Mouse (Mus musculus) neural tube, embryonic 14.5 days (tissue): ENCODE measurements around the gene Nol4l. TPM values are rescaled to one million over a fixed set of nuclear protein-coding genes. Genes with fewer than 3 reads are reported as not detected.

Source experiments
- ATAC-seq: fragments of 200-750 bp; cut with Nextera tagmentation; 2 replicates; pipeline ENCODE4 v1.8.0; 2017; ENCODE audit warnings: low read depth, mild to moderate bottlenecking, moderate TSS enrichment, moderate library complexity
- H3K27ac ChIP-seq: fragments of 300-500 bp; sonication (generic); 2 replicates; pipeline ENCODE4 v1.5.1; 2014; ENCODE audit warnings: low read depth, mild to moderate bottlenecking, control low read depth, low read length, moderate library complexity, mixed read lengths
- H3K27me3 ChIP-seq: fragments of 300-500 bp; sonication (generic); 2 replicates; pipeline ENCODE4 v1.6.1; 2014; ENCODE audit warnings: low read length; ENCODE audit not compliant: control insufficient read depth, insufficient read depth
- H3K36me3 ChIP-seq: fragments of 300-500 bp; sonication (generic); 2 replicates; pipeline ENCODE4 v1.6.1; 2014; ENCODE audit warnings: low read length, mixed read lengths; ENCODE audit not compliant: control insufficient read depth, insufficient read depth
- H3K4me1 ChIP-seq: fragments of 300-500 bp; sonication (generic); 2 replicates; pipeline ENCODE4 v1.6.1; 2014; ENCODE audit warnings: low read length; ENCODE audit not compliant: control insufficient read depth, insufficient read depth
- H3K4me2 ChIP-seq: fragments of 300-500 bp; sonication (generic); 2 replicates; pipeline ENCODE4 v1.6.1; 2014; ENCODE audit warnings: mild to moderate bottlenecking, low read depth, low read length, control low read depth
- H3K4me3 ChIP-seq: fragments of 300-500 bp; sonication (generic); 2 replicates; pipeline ENCODE4 v1.5.1; 2014; ENCODE audit warnings: low read depth, low read length, control low read depth, mixed read lengths
- H3K9ac ChIP-seq: fragments of 300-500 bp; sonication (generic); replicated peaks from 2 replicates; pipeline ENCODE4 v1.6.1; 2014; ENCODE audit warnings: low read depth, mild to moderate bottlenecking, control low read depth, low read length, mixed read lengths
- H3K9me3 ChIP-seq: fragments of 300-500 bp; sonication (generic); 2 replicates; pipeline ENCODE4 v1.6.1; 2016; ENCODE audit warnings: low read length; ENCODE audit not compliant: control insufficient read depth
- whole genome bisulfite sequencing: fragments of 180-500 bp; shearing (Covaris S2); extraction: QIAGEN DNeasy Blood & Tissue Kit; methylation state at CpG from one replicate; pipeline ENCODE4 v1.1.7; 2014; 5-methylcytosine and 5-hydroxymethylcytosine counted together
- polyA plus RNA-seq: library from polyadenylated mRNA; unstranded; fragments of >200 nt; fragmentation: Nextera tagmentation; extraction: Ambion mirVana; gene quantifications from 2 replicates; pipeline ENCODE4 v1.2.1, GENCODE M21; 2014

Gene Nol4l
- polyA plus RNA-seq, 1 experiment from 2014 or later, result 44.4 TPM

GRCm38 (mm10) chr2:153560664-153561541 lies 31.1 kb upstream of the Nol4l start:
- H3K36me3 ChIP-seq, result no peaks in the 10 kb centered on the region
- peak overlapping the region; percentile 75 for H3K27ac ChIP-seq
- no peaks in the 10 kb centered on the region for H3K9me3 ChIP-seq
- ATAC-seq, result peak; percentile 90
- 2% methylated on average over 20 of the region's 21 CpGs for WGBS
- peaks cover 16% of the 10 kb centered on the region for H3K4me1 ChIP-seq
- H3K4me2 ChIP-seq, result peak overlapping the region; percentile 46
- H3K4me3 ChIP-seq, result no peak overlapping the region
- H3K9ac ChIP-seq, result peak overlapping the region; percentile 46
- H3K27me3 ChIP-seq, result no peaks in the 10 kb centered on the region

GRCm38 (mm10) chr2:153559613-153560152 lies 29.9 kb upstream of the Nol4l start:
- no peaks in the 10 kb centered on the region for H3K9me3 ChIP-seq
- peaks cover 16% of the 10 kb centered on the region for H3K4me1 ChIP-seq
- H3K9ac ChIP-seq, result no peak overlapping the region
- WGBS, result 51% methylated on average over 8 of the region's 8 CpGs
- no peak overlapping the region for H3K4me3 ChIP-seq
- ATAC-seq, result no peak
- H3K36me3 ChIP-seq, result no peaks in the 10 kb centered on the region
- H3K27me3 ChIP-seq, result no peaks in the 10 kb centered on the region
- no peak overlapping the region for H3K27ac ChIP-seq
- no peak overlapping the region for H3K4me2 ChIP-seq

GRCm38 (mm10) chr2:153558464-153558863 lies 28.7 kb upstream of the Nol4l start:
- no peaks in the 10 kb centered on the region for H3K9me3 ChIP-seq
- WGBS, result 76% methylated on average over 6 of the region's 6 CpGs
- no peak for ATAC-seq
- H3K4me1 ChIP-seq, result peaks cover 16% of the 10 kb centered on the region
- H3K4me3 ChIP-seq, result no peak overlapping the region
- H3K9ac ChIP-seq, result no peak overlapping the region
- H3K27ac ChIP-seq, result no peak overlapping the region
- no peak overlapping the region for H3K4me2 ChIP-seq
- no peaks in the 10 kb centered on the region for H3K27me3 ChIP-seq
- H3K36me3 ChIP-seq, result no peaks in the 10 kb centered on the region

GRCm38 (mm10) chr2:153557259-153557658 lies 27.5 kb upstream of the Nol4l start:
- Histone ChIP-seq H3K27ac (no peak overlapping the region), H3K36me3 (no peaks in the 10 kb centered on the region), H3K4me2 (no peak overlapping the region), H3K4me1 (peaks cover 16% of the 10 kb centered on the region), H3K9me3 (no peaks in the 10 kb centered on the region), H3K27me3 (no peaks in the 10 kb centered on the region), H3K9ac (no peak overlapping the region), H3K4me3 (no peak overlapping the region)
- no peak for ATAC-seq
- WGBS, result 84% methylated on average over 4 of the region's 4 CpGs

GRCm38 (mm10) chr2:153556208-153556607 lies 26.4 kb upstream of the Nol4l start:
- 39% methylated on average over 9 of the region's 9 CpGs for WGBS
- no peak overlapping the region for H3K9ac ChIP-seq
- H3K9me3 ChIP-seq, result no peaks in the 10 kb centered on the region
- no peak for ATAC-seq
- no peak overlapping the region for H3K27ac ChIP-seq
- H3K27me3 ChIP-seq, result no peaks in the 10 kb centered on the region
- H3K36me3 ChIP-seq, result no peaks in the 10 kb centered on the region
- no peak overlapping the region for H3K4me2 ChIP-seq
- H3K4me1 ChIP-seq, result peaks cover 10% of the 10 kb centered on the region
- no peak overlapping the region for H3K4me3 ChIP-seq

- Histone ChIP-seq H3K4me2 (no peak overlapping the region), H3K36me3 (no peaks in the 10 kb centered on the region), H3K4me3 (no peak overlapping the region), H3K9me3 (no peaks in the 10 kb centered on the region), H3K9ac (no peak overlapping the region), H3K27me3 (no peaks in the 10 kb centered on the region), H3K27ac (no peak overlapping the region), H3K4me1 (no peaks in the 10 kb centered on the region)
- no peak for ATAC-seq
- 82% methylated on average over 7 of the region's 7 CpGs for WGBS
Observed at GRCm38 (mm10) chr2:153554543-153554942, 24.8 kb upstream of the Nol4l start.

- 0 out of 2 replicates have a peak, but pooled peaks have one; percentile 7 for ATAC-seq
- Histone ChIP-seq H3K4me2 (no peak overlapping the region), H3K4me1 (peaks cover 5% of the 10 kb centered on the region; the same call in 1 of the 2 replicates), H3K27me3 (no peaks in the 10 kb centered on the region), H3K36me3 (no peaks in the 10 kb centered on the region), H3K9ac (no peak overlapping the region), H3K27ac (no peak overlapping the region), H3K4me3 (no peak overlapping the region), H3K9me3 (no peaks in the 10 kb centered on the region)
- WGBS, result 76% methylated on average over 8 of the region's 8 CpGs
Observed at GRCm38 (mm10) chr2:153549486-153549885, 19.7 kb upstream of the Nol4l start.

GRCm38 (mm10) chr2:153548221-153548923 lies 18.6 kb upstream of the Nol4l start:
- H3K4me3 ChIP-seq, result no peak overlapping the region
- H3K36me3 ChIP-seq, result no peaks in the 10 kb centered on the region
- peak; percentile 54; the same call in 1 of the 2 replicates for ATAC-seq
- WGBS, result 26% methylated on average over 14 of the region's 14 CpGs
- H3K4me2 ChIP-seq, result no peak overlapping the region
- H3K9me3 ChIP-seq, result no peaks in the 10 kb centered on the region
- H3K27ac ChIP-seq, result no peak overlapping the region
- 0 out of 2 replicates have a peak overlapping the region, but pooled peaks have one; percentile 5 for H3K9ac ChIP-seq
- no peaks in the 10 kb centered on the region for H3K27me3 ChIP-seq
- H3K4me1 ChIP-seq, result peaks cover 5% of the 10 kb centered on the region; the same call in 1 of the 2 replicates

- Histone ChIP-seq H3K27ac (no peak overlapping the region), H3K9ac (no peak overlapping the region), H3K27me3 (no peaks in the 10 kb centered on the region), H3K4me2 (no peak overlapping the region), H3K9me3 (no peaks in the 10 kb centered on the region), H3K4me3 (no peak overlapping the region), H3K4me1 (peaks cover 5% of the 10 kb centered on the region; the same call in 1 of the 2 replicates), H3K36me3 (no peaks in the 10 kb centered on the region)
- WGBS, result 82% methylated on average over 3 of the region's 3 CpGs
- ATAC-seq, result no peak
Observed at GRCm38 (mm10) chr2:153547633-153548032, 17.9 kb upstream of the Nol4l start.
